Mouse (Mus musculus): Measurements from ENCODE around the gene Ifrd2.

Ifrd2 gene

GRCm38 (mm10) chr9:107635279-107636028, 48.0 kb downstream of the Ifrd2 start, which contains the start of gene Gnai2:
Gnai2 (minus strand) TSS chr9:107635367.
- peak; percentile 94 for DNase-seq (ENCODE audit: low read depth, low spot score)

GRCm38 (mm10) chr9:107637070-107637469, 49.6 kb downstream of the Ifrd2 start:
- no peak for DNase-seq (ENCODE audit: low read depth, low spot score)

- DNase-seq (ENCODE audit: low read depth, low spot score), result no peak
Observed at GRCm38 (mm10) chr9:107640257-107640772, 52.9 kb downstream of the Ifrd2 start.

- DNase-seq (ENCODE audit: low read depth, low spot score), result no peak
Observed at GRCm38 (mm10) chr9:107641666-107642065, 54.2 kb downstream of the Ifrd2 start.
